Mouse (Mus musculus) stomach, embryonic 15.5 days (tissue): ENCODE results near the gene Acad12. TPM values are rescaled to one million over a fixed set of nuclear protein-coding genes. Genes with fewer than 3 reads are reported as not detected.
"Not testable (repeated sequence)": the region's sequence is repeated elsewhere in the genome, so short reads cannot be mapped to it uniquely, and the experiment has no call there.

Source experiments
- ATAC-seq: fragments of 200-750 bp; cut with Nextera tagmentation; 2 replicates; pipeline ENCODE4 v1.8.0; 2017; ENCODE audit warnings: low read depth, moderate number of reproducible peaks, moderate TSS enrichment; ENCODE audit not compliant: insufficient read depth, low FRiP score
- H3K27ac ChIP-seq: fragments of 300-500 bp; sonication (generic); 2 replicates; pipeline ENCODE4 v1.5.1; 2015; ENCODE audit warnings: mild to moderate bottlenecking, inconsistent platforms
- H3K27me3 ChIP-seq: fragments of 300-500 bp; sonication (generic); replicated peaks from 2 replicates; pipeline ENCODE4 v1.6.1; 2015; ENCODE audit warnings: inconsistent platforms
- H3K36me3 ChIP-seq: fragments of 300-500 bp; sonication (generic); 2 replicates; pipeline ENCODE4 v1.6.1; 2015; ENCODE audit warnings: inconsistent platforms
- H3K4me1 ChIP-seq: fragments of 300-500 bp; sonication (generic); 2 replicates; pipeline ENCODE4 v1.6.1; 2015; ENCODE audit warnings: inconsistent platforms
- H3K4me2 ChIP-seq: fragments of 300-500 bp; sonication (generic); 2 replicates; pipeline ENCODE4 v1.6.1; 2015; ENCODE audit warnings: mild to moderate bottlenecking, inconsistent platforms
- H3K4me3 ChIP-seq: fragments of 300-500 bp; sonication (generic); replicated peaks from 2 replicates; pipeline ENCODE4 v1.5.1; 2015; ENCODE audit warnings: inconsistent platforms
- H3K9ac ChIP-seq: fragments of 300-500 bp; sonication (generic); 2 replicates; pipeline ENCODE4 v1.6.1; 2015; ENCODE audit warnings: inconsistent platforms
- H3K9me3 ChIP-seq: fragments of 300-500 bp; sonication (generic); 2 replicates; pipeline ENCODE4 v1.6.1; 2016; ENCODE audit warnings: inconsistent platforms
- WGBS: fragments of 180-500 bp; shearing (Covaris S2); methylation state at CpG from one replicate; pipeline ENCODE4 v1.1.7; 2015; 5-methylcytosine and 5-hydroxymethylcytosine counted together
- polyA plus RNA-seq: library from polyadenylated mRNA; unstranded; fragments of >200 nt; fragmentation: Nextera tagmentation; extraction: Ambion mirVana; gene quantifications from 2 replicates; pipeline ENCODE4 v1.2.1, GENCODE M21; 2015

Gene Acad12
- 2.3 and 3.6 TPM in 2 replicates for polyA plus RNA-seq

DNA sequence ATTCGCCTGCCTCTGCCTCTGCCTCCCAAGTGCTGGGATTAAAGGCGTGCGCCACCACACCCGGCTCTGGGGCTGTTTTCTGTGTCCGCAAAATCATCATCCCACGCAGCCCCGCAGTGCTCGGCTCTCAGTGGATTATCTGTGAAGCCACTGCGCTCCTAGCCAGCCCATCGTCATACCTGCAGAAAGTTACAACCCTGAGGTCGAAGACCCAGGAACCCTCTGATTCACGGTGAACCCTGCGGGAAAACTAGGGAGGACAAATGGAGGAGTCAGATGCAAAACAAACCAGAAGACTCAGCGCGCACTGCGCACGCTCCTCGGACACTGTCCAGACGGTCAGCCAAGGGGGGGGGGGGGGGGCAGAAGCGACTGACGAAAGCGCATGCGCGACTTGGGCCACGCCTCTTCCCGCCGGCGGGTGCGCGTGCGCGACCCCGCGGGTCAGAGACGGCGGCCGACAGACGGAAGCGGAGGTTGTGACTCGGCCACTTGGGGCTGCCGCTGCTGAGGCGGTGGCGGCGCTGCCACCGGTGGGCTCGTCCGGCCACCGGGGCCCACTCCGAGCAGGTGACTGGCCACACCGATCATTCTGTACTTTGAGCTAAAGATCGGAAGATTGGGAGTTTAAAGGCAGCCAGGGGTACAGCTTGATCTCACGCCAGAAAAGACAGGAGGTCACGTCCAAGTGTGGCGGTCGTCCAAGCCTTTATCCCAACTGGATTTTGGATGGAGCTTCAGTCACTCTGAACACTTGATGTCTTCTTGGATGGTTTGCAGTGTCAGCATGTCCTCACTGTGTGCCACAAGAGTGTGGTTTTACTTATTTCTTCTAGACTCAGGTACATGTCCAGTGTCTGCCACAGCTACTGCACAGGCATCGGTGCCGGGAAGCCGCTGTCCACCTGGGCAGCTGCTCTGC is at the start of gene Acad12:
TSS of gene Acad12 (minus strand) at position 347 of the 922 bp plus-strand sequence.
- Histone ChIP-seq H3K9ac (peak within 1 kb of the TSS; percentile 64), H3K27ac (peak within 1 kb of the TSS; percentile 80), H3K4me3 (peak within 1 kb of the TSS; percentile 66), H3K4me1 (peaks cover 4% of the 10 kb centered on the region; the same call in 1 of the 2 replicates), H3K9me3 (no peaks in the 10 kb centered on the region), H3K27me3 (no peaks in the 10 kb centered on the region), H3K4me2 (peak within 1 kb of the TSS; percentile 59), H3K36me3 (no peaks in the 10 kb centered on the region)
- ATAC-seq, result peak; percentile 84
- under 1% methylated on average over 58 of the region's 58 CpGs for WGBS

DNA sequence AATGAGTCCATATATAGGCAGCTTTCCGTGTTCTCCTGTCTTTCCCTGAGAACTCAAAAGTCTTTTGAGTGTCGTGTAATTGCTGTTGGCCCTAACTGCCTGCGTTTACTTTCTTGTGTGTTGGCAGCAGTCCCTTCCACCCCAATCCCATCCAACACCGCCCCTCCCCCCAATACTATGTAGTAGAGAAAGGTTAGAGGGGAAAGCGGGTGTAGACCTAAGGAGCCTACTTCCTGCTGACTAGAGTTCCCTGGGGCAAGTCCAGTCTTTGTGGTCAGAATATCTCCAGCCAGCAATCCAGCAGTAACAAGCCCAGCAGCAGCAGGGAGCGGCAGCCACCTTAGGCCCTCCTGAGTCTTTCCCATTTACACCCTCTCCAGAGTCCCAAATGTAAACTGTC is 49.7 kb upstream of the Acad12 start:
- 65% methylated on average over 6 of the region's 6 CpGs for WGBS
- peaks cover 28% of the 10 kb centered on the region for H3K36me3 ChIP-seq

DNA sequence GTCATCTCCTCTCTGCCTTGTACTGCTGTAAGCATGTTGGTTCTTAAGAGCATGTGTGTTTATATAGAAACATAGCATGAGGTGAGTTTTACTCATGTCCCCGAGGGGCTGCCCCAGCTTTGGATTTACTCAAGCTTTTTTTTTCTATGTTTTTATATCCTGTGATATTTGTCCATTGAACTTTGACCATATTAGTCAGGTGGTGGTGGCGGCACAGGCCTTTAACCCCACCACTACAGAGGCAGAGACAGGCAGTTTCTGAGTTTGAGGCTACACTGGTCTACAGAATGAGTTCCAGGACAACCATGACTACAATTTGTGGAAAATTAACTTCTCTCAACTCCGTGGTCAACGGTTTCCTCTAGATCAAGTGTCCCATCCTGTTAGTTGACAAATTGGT is 48.3 kb upstream of the Acad12 start:
- H3K9ac ChIP-seq, result no peak overlapping the region
- WGBS, result 82% methylated on average over 4 of the region's 4 CpGs
- no peak overlapping the region for H3K4me2 ChIP-seq
- no peaks in the 10 kb centered on the region for H3K4me1 ChIP-seq
- H3K27ac ChIP-seq, result no peak overlapping the region
- H3K36me3 ChIP-seq, result peaks cover 29% of the 10 kb centered on the region
- no peak for ATAC-seq
- H3K27me3 ChIP-seq, result no peaks in the 10 kb centered on the region
- H3K4me3 ChIP-seq, result no peak overlapping the region
- no peaks in the 10 kb centered on the region for H3K9me3 ChIP-seq

More for the DNA sequence above, 49.7 kb upstream of the Acad12 start:
- no peak overlapping the region for H3K4me2 ChIP-seq
- ATAC-seq, result no peak
- H3K4me3 ChIP-seq, result no peak overlapping the region
- no peaks in the 10 kb centered on the region for H3K9me3 ChIP-seq
- no peaks in the 10 kb centered on the region for H3K4me1 ChIP-seq
- no peak overlapping the region for H3K9ac ChIP-seq
- H3K27me3 ChIP-seq, result no peaks in the 10 kb centered on the region
- H3K27ac ChIP-seq, result no peak overlapping the region

GRCm38 (mm10) chr5:121664971-121665370 is 46.2 kb upstream of the Acad12 start:
- no peak overlapping the region for H3K4me2 ChIP-seq
- ATAC-seq, result no peak
- no peaks in the 10 kb centered on the region for H3K27me3 ChIP-seq
- WGBS, result 93% methylated on average over 9 of the region's 9 CpGs
- H3K9ac ChIP-seq, result no peak overlapping the region
- no peaks in the 10 kb centered on the region for H3K9me3 ChIP-seq
- H3K4me1 ChIP-seq, result peaks cover 11% of the 10 kb centered on the region
- peaks cover 21% of the 10 kb centered on the region; the same call in 1 of the 2 replicates for H3K36me3 ChIP-seq
- no peak overlapping the region for H3K27ac ChIP-seq
- no peak overlapping the region for H3K4me3 ChIP-seq

GRCm38 (mm10) chr5:121664078-121664477 is 45.3 kb upstream of the Acad12 start:
- H3K9me3 ChIP-seq, result no peaks in the 10 kb centered on the region
- H3K4me1 ChIP-seq, result peaks cover 11% of the 10 kb centered on the region
- ATAC-seq, result no peak
- no peak overlapping the region for H3K27ac ChIP-seq
- no peak overlapping the region for H3K4me3 ChIP-seq
- H3K36me3 ChIP-seq, result peaks cover 15% of the 10 kb centered on the region; the same call in 1 of the 2 replicates
- whole genome bisulfite sequencing, result 91% methylated on average over 6 of the region's 6 CpGs
- no peak overlapping the region for H3K4me2 ChIP-seq
- H3K27me3 ChIP-seq, result no peaks in the 10 kb centered on the region
- H3K9ac ChIP-seq, result no peak overlapping the region

DNA sequence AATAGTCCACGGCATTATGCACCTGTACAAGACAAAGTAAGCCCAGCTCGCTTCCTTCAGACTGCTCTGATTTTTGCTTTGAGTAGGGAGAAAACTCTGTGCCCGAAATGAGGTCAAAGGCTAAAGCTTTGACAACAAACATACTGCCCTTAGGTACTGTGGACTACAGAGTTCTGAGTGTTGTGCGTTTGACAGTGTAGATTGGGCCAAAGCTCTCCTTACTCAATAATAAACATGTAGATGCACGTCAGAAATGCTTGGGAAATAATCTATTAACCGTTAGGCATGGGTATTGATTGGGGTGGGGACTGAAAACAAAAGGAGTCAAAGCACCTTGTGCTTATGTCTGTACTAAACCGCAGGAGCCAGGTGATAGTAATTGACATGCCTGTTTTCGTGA is 44.7 kb upstream of the Acad12 start:
- Histone ChIP-seq H3K4me2 (no peak overlapping the region), H3K9ac (no peak overlapping the region), H3K27me3 (no peaks in the 10 kb centered on the region), H3K27ac (no peak overlapping the region), H3K36me3 (peaks cover 14% of the 10 kb centered on the region; the same call in 1 of the 2 replicates), H3K4me1 (peaks cover 11% of the 10 kb centered on the region), H3K4me3 (no peak overlapping the region), H3K9me3 (no peaks in the 10 kb centered on the region)
- no peak for ATAC-seq
- WGBS, result 80% methylated on average over 8 of the region's 8 CpGs

GRCm38 (mm10) chr5:121661494-121661893 is 42.8 kb upstream of the Acad12 start:
- Histone ChIP-seq H3K27me3 (no peaks in the 10 kb centered on the region), H3K27ac (no peak overlapping the region), H3K9ac (peak overlapping the region; percentile 92), H3K36me3 (peaks cover 14% of the 10 kb centered on the region; the same call in 1 of the 2 replicates), H3K9me3 (no peaks in the 10 kb centered on the region), H3K4me2 (peak overlapping the region; percentile 86), H3K4me3 (peak overlapping the region; percentile 97), H3K4me1 (peaks cover 11% of the 10 kb centered on the region)
- no peak for ATAC-seq
- WGBS, result 75% methylated on average over 5 of the region's 5 CpGs

GRCm38 (mm10) chr5:121660897-121661254 is 42.1 kb upstream of the Acad12 start:
- ATAC-seq, result no peak
- Histone ChIP-seq H3K36me3 (peaks cover 10% of the 10 kb centered on the region; the same call in 1 of the 2 replicates), H3K27me3 (no peaks in the 10 kb centered on the region), H3K27ac (peak overlapping the region; percentile 64), H3K4me3 (peak overlapping the region; percentile 97), H3K4me2 (peak overlapping the region; percentile 86), H3K9ac (peak overlapping the region; percentile 92), H3K9me3 (no peaks in the 10 kb centered on the region), H3K4me1 (peaks cover 11% of the 10 kb centered on the region)
- under 1% methylated on average over 26 of the region's 26 CpGs for WGBS

GRCm38 (mm10) chr5:121660059-121660896 is 41.5 kb upstream of the Acad12 start, which contains the start of the genes Acad10 and Brap:
TSS of gene Acad10 (minus strand) at chr5:121660514.
TSS of gene Brap (plus strand) at chr5:121660563.
- under 1% methylated on average over 85 of the region's 85 CpGs for WGBS
- H3K4me1 ChIP-seq, result peaks cover 11% of the 10 kb centered on the region
- peak within 1 kb of the TSS; percentile 92 for H3K9ac ChIP-seq
- peak within 1 kb of the TSS; percentile 86 for H3K4me2 ChIP-seq
- peak; percentile 91 for ATAC-seq
- peak within 1 kb of the TSS; percentile 97 for H3K4me3 ChIP-seq
- no peaks in the 10 kb centered on the region for H3K27me3 ChIP-seq
- H3K9me3 ChIP-seq, result no peaks in the 10 kb centered on the region
- H3K36me3 ChIP-seq, result peaks cover 10% of the 10 kb centered on the region; the same call in 1 of the 2 replicates
- H3K27ac ChIP-seq, result peak within 1 kb of the TSS; percentile 64

DNA sequence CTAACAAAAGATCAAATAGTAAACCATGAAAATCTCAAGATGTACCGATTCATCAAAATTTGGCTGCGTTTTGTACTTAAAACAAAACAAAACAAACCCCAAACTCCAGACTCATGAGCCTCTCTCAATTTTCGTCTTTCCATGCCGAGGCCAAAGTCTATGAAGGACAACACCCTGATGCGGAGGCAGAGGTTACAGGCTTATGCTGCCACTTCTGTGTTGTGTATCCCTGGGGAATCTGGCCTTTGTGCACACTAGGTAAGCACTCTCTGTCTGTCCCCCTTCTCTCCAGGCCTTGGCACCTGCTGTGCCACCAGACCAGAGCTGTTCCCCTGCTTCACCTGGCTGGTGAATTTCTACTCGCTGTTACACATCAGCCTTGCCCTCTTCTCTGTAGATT is 38.9 kb upstream of the Acad12 start:
- peaks cover 11% of the 10 kb centered on the region for H3K4me1 ChIP-seq
- WGBS, result 84% methylated on average over 6 of the region's 6 CpGs
- not testable (repeated sequence) for H3K9ac ChIP-seq, ATAC-seq, H3K4me3 ChIP-seq, H3K36me3 ChIP-seq, H3K4me2 ChIP-seq, H3K27ac ChIP-seq, H3K27me3 ChIP-seq, H3K9me3 ChIP-seq

DNA sequence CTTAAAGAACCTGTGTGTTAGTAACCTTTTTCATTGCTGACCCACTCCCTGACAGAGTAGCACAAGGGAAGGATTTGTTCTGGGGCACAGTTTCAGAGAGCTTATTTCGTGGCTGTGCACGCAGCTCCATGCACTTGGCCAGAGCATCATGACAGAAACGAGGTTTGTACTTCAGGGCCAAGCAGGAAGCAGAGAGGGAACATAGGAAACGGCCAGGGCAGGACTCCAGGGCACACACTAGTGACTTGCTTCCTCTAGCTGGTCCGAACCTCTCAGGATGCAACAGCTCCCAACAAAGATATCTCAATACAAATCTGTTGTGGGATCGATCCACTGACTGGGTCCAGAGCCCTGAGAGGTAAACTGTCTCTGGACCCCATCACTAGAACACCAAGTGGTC is 38.1 kb upstream of the Acad12 start:
- H3K4me2 ChIP-seq, H3K9ac ChIP-seq, H3K27ac ChIP-seq, H3K36me3 ChIP-seq, H3K27me3 ChIP-seq, H3K4me3 ChIP-seq, H3K9me3 ChIP-seq, ATAC-seq: not testable (repeated sequence)
- H3K4me1 ChIP-seq, result peaks cover 11% of the 10 kb centered on the region
- WGBS, result 73% methylated on average over 6 of the region's 6 CpGs
